Comparison of ENCODE assay signal across 9 mouse cellular contexts in genomic region chr14:117951686-117952085, GRCm38 (mm10).
DNase-seq lines count a peak whose midpoint lies in the region; ATAC-seq and TF ChIP-seq lines count a peak whose summit lies in the region.
"Had no signal": no experiment of that assay in that cellular context is flagged by ENCODE, and none has a peak within 500 bp of the region (broad histone marks: within the 10 kb centered on the region; RNA-seq: fewer than 3 reads in every experiment).

No protein-coding gene starts in this region.

- no peak for TF ChIP-seq EP300 in ES-Bruce4 (IDR thresholded peaks at IDR 0.05; ENCODE audit: insufficient read depth, low read depth, low read length)

- peak; percentile 57 for TF ChIP-seq CTCF in intestine, postnatal 0 days (IDR thresholded peaks at IDR 0.05; ENCODE audit: low read depth)
- TF ChIP-seq CTCF in ES-Bruce4 (IDR thresholded peaks at IDR 0.05; ENCODE audit: low read depth, low read length) = peak; percentile 3

- H3K27ac ChIP-seq in intestine, postnatal 0 days (ENCODE audit: low read depth, low read length) = no peak overlapping the region
- no peak overlapping the region for H3K27ac ChIP-seq in intestine, embryonic 15.5 days
- H3K27ac ChIP-seq in ES-Bruce4 (ENCODE audit: insufficient read depth, low read length) = no peak overlapping the region
- no peak overlapping the region for H3K27ac ChIP-seq in hindbrain, embryonic 15.5 days (replicated peaks)
- H3K27ac ChIP-seq: liver, embryonic 12.5 days had no signal

- H3K9me3 ChIP-seq in intestine, postnatal 0 days (ENCODE audit: control insufficient read depth) = no peaks in the 10 kb centered on the region
- H3K9me3 ChIP-seq in intestine, embryonic 15.5 days = no peaks in the 10 kb centered on the region
- 0 out of 2 replicates have a peak, but pooled peaks cover 3% of the 10 kb centered on the region for H3K9me3 ChIP-seq in ES-Bruce4 (replicated peaks; ENCODE audit: control insufficient read depth, insufficient read depth, low read length, poor library complexity, severe bottlenecking)
- H3K9me3 ChIP-seq in hindbrain, embryonic 15.5 days = no peaks in the 10 kb centered on the region

- no peak for ATAC-seq in intestine, postnatal 0 days
- ATAC-seq in intestine, embryonic 15.5 days = no peak
- ATAC-seq in hindbrain, embryonic 15.5 days (ENCODE audit: low FRiP score, low read depth) = peak; percentile 57
- no peak for ATAC-seq in monocyte, adult 5-6 weeks (replicated peaks; ENCODE audit: insufficient number of reproducible peaks, low FRiP score, low TSS enrichment, poor library complexity, severe bottlenecking)
- ATAC-seq: activated CD4-positive, CD25-positive, alpha-beta regulatory T cell, adult 4 months; liver, embryonic 12.5 days had no signal

- no peaks in the 10 kb centered on the region for H3K27me3 ChIP-seq in intestine, postnatal 0 days (replicated peaks; ENCODE audit: control insufficient read depth, insufficient read depth, low read length)
- no peaks in the 10 kb centered on the region for H3K27me3 ChIP-seq in intestine, embryonic 15.5 days (replicated peaks)
- no peaks in the 10 kb centered on the region for H3K27me3 ChIP-seq in ES-Bruce4 (ENCODE audit: control insufficient read depth, insufficient read depth, low read length, poor library complexity, severe bottlenecking)
- no peaks in the 10 kb centered on the region for H3K27me3 ChIP-seq in hindbrain, embryonic 15.5 days
- H3K27me3 ChIP-seq: liver, embryonic 12.5 days had no signal

- H3K4me2 ChIP-seq in intestine, postnatal 0 days (replicated peaks; ENCODE audit: low read depth) = no peak overlapping the region
- H3K4me2 ChIP-seq in intestine, embryonic 15.5 days (replicated peaks) = no peak overlapping the region
- no peak overlapping the region for H3K4me2 ChIP-seq in hindbrain, embryonic 15.5 days
- H3K4me2 ChIP-seq: liver, embryonic 12.5 days had no signal

- WGBS in intestine, postnatal 0 days = 52% methylated on average over 5 of the region's 5 CpGs
- 55% methylated on average over 5 of the region's 5 CpGs for WGBS in intestine, embryonic 15.5 days
- 58% methylated on average over 5 of the region's 5 CpGs for WGBS in hindbrain, embryonic 15.5 days

- no peak overlapping the region for H3K9ac ChIP-seq in intestine, postnatal 0 days (ENCODE audit: low read depth, low read length)
- no peak overlapping the region for H3K9ac ChIP-seq in intestine, embryonic 15.5 days
- H3K9ac ChIP-seq in ES-Bruce4 (ENCODE audit: low read depth, poor library complexity, severe bottlenecking) = no peak overlapping the region
- H3K9ac ChIP-seq in hindbrain, embryonic 15.5 days = no peak overlapping the region
- H3K9ac ChIP-seq: liver, embryonic 12.5 days had no signal

- TF ChIP-seq POLR2A in ES-Bruce4 (IDR thresholded peaks at IDR 0.05; ENCODE audit: insufficient read depth, low read length) = no peak

- H3K4me1 ChIP-seq in intestine, postnatal 0 days (replicated peaks; ENCODE audit: control insufficient read depth, insufficient read depth, low read length) = no peaks in the 10 kb centered on the region
- H3K4me1 ChIP-seq in intestine, embryonic 15.5 days (replicated peaks) = no peaks in the 10 kb centered on the region
- no peaks in the 10 kb centered on the region for H3K4me1 ChIP-seq in ES-Bruce4 (ENCODE audit: control insufficient read depth, insufficient read depth, low read length)
- H3K4me1 ChIP-seq in hindbrain, embryonic 15.5 days (replicated peaks) = peaks cover 10% of the 10 kb centered on the region; the same call in 1 of the 2 replicates
- H3K4me1 ChIP-seq: liver, embryonic 12.5 days had no signal

- H3K4me3 ChIP-seq in intestine, postnatal 0 days (ENCODE audit: low read depth, low read length) = no peak overlapping the region
- no peak overlapping the region for H3K4me3 ChIP-seq in intestine, embryonic 15.5 days (replicated peaks)
- no peak overlapping the region for H3K4me3 ChIP-seq in ES-Bruce4 (ENCODE audit: low read depth, low read length)
- no peak overlapping the region for H3K4me3 ChIP-seq in hindbrain, embryonic 15.5 days
- H3K4me3 ChIP-seq: liver, embryonic 12.5 days had no signal

- H3K36me3 ChIP-seq in intestine, postnatal 0 days (ENCODE audit: control insufficient read depth, insufficient read depth) = no peaks in the 10 kb centered on the region
- no peaks in the 10 kb centered on the region for H3K36me3 ChIP-seq in intestine, embryonic 15.5 days
- no peaks in the 10 kb centered on the region for H3K36me3 ChIP-seq in ES-Bruce4 (ENCODE audit: control insufficient read depth, insufficient read depth, low read length, poor library complexity, severe bottlenecking)
- H3K36me3 ChIP-seq in hindbrain, embryonic 15.5 days = no peaks in the 10 kb centered on the region
- H3K36me3 ChIP-seq: liver, embryonic 12.5 days had no signal

- DNase-seq in NIH3T3 (ENCODE audit: low read depth) = peak; percentile 3
- no peak for DNase-seq in layer of hippocampus, adult 9-10 months (ENCODE audit: low spot score)
